Mouse (Mus musculus) liver (tissue): ENCODE results near the gene Gm49361.
A peak's percentile ranks its signal among the peaks of the same experiment; 100 is the strongest.

Experiments used
- DNase-seq: peaks from one replicate; pipeline ENCODE4 v3.0.0-alpha.2; 2020; ENCODE audit warnings: mixed read lengths

The Gm49361 gene

DNA sequence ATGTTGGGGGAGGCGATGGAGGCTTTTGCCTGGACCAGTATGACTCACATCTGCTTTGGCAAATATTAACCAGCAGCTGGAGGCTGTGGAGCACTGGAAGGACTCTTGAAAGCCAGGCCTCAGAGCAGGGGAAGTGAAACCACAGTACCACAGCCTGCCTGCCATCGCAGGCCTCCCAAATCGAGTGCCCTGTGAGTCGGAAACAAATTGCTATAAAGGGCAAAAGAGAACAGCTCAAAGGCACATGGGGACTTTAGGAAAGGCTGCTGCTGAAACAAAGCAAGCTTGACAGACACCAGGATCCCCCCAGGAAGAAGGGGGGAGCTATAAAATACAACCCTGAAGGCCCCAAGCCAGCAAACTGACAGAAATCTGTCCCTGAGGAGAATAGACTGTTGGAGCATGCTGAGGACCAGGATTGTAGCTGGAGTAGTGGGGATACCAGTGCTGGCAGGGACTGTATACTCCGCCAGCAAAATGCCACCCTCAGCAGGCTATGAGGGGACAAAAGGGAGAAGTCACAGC is 15.9 kb downstream of the Gm49361 start:
- DNase-seq: peak; percentile 35

- DNase-seq: no peak
These were observed 16.5 kb downstream of the Gm49361 start for GRCm38 (mm10) chr14:57729364-57729763.

GRCm38 (mm10) chr14:57726172-57726571 is 19.7 kb downstream of the Gm49361 start:
- peak; percentile 52 for DNase-seq

DNA sequence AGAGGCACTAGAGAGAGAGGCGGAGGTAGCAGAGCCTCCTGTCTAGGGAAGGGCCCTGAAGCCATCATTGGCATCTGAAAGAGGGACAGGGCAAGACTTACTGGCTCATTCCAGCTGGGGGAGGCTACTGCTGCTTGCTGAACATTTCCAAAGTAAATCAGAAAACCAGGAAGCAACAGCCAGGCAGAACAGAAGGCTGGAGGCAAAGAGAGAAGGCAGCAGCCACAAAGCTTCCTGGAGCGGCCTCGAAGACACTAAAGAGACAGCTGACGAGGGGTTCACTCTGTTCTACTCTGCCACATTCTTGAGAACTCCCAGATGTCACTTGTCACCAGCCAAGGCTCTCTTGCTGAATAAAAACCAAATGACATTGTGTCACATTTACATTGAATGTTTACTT is 21.4 kb downstream of the Gm49361 start:
- no peak for DNase-seq

GRCm38 (mm10) chr14:57718245-57718644 is 27.7 kb downstream of the Gm49361 start:
- no peak for DNase-seq

- DNase-seq: no peak
These were observed 29.2 kb downstream of the Gm49361 start for GRCm38 (mm10) chr14:57716601-57717245.

DNA sequence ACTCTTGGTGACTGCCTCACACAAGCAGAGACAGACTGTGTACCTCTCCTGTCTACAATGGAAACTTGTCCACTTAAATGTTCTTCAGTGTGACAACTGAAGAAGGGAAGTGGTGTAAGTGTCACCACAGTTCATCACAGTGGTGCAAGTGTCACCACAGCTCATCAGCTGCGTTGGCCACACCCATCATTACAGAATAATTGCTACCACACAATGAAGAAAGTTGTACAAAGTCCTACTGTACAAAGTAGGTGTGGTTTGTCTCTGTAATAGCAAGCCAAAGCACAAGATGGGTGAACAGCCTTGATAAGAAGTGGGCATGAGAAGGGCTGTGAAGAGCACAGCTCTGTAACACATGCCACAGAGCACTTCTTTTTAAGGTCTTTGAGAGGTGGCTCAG is 33.0 kb downstream of the Gm49361 start:
- DNase-seq: no peak

GRCm38 (mm10) chr14:57711059-57711458 is 34.8 kb downstream of the Gm49361 start:
- DNase-seq: no peak

- no peak for DNase-seq
These were observed 36.7 kb downstream of the Gm49361 start for GRCm38 (mm10) chr14:57709171-57709570.

GRCm38 (mm10) chr14:57708580-57708979 is 37.3 kb downstream of the Gm49361 start:
- DNase-seq: no peak

GRCm38 (mm10) chr14:57707100-57707893 is 38.6 kb downstream of the Gm49361 start:
- peak; percentile 37 for DNase-seq

DNA sequence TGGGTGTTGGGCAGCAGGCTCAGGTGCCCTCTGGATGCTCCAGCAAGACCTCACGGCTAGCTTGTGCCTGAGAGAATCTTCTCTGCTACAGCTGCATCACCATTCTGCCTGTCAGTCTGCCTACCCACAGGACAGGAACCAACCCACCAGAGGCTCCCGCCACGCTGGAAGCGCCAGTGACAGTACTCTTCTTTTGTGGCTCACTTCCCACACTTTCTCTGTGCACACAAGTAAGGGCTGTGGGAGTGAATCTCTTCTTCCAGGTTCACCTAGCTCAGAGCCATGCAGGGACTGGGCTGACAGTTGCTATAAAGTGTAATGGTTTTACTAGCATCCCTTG is 39.2 kb downstream of the Gm49361 start:
- no peak for DNase-seq

DNA sequence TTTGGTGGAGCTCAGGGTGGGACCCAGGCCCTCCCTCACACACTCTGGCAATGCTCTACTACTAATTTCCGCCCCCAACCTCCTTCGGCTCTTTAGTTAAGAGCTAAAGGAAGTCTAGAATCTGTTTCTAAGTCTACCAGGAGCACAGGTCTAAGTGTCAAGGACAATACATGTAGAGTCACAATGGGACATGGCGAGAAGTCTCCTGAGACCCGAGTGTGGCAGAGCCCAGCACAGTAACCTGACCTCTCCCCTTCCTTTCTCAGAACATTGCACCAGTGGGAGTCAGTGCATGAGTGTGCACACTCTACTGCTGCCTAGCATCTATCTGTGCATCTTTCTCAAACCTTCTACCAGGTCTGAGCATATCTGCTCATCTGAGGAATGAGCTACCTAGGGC is 40.1 kb downstream of the Gm49361 start:
- DNase-seq: no peak

DNA sequence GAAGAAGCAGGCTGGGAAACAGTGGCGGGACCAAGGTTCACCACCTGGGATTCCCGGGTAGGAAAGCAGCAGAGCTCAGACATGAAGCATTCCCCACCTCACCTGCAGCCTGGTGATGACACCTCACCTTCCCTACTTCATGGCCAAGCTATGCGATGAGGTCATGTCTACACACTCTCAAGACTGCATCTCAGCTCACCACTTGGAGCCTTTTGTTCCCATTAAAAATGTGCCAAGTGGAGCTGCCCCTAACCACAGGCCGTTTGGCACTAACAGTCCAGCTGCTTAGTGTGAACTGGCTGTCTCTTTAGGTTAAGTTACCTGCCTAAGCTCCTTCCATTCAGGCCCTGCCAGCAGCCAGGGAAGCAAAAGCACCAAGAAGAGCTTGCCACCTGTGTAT is 40.8 kb downstream of the Gm49361 start:
- DNase-seq: no peak

- no peak for DNase-seq
These were observed 43.9 kb downstream of the Gm49361 start for GRCm38 (mm10) chr14:57701915-57702477.

DNA sequence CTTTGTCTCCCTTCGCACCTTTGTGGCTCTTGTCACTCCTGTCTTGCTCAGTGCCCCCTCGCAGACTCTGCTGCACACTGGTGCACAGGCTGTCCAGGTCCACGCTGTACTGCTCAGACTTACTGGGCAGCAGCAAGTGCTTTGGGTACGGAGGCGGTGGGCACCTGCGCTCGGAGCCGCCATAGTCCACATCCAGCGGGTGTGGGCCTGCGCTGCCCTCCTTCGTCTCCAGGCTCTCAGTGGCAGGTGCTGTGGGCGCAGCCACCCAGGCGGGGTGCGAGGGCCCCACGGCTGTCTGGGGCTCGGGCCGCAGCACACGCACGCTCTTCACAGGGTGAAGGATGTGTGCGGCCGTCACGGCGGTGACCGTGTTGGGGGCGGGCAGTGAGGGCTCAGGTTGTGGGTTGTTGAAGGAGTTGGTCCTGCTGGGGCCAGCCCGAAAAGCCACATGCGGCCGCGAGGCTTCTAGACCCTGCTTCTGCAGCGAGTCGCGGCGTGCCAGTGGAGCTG is 46.4 kb downstream of the Gm49361 start:
- DNase-seq: no peak

GRCm38 (mm10) chr14:57699016-57699415 is 46.9 kb downstream of the Gm49361 start:
- DNase-seq: no peak

DNA sequence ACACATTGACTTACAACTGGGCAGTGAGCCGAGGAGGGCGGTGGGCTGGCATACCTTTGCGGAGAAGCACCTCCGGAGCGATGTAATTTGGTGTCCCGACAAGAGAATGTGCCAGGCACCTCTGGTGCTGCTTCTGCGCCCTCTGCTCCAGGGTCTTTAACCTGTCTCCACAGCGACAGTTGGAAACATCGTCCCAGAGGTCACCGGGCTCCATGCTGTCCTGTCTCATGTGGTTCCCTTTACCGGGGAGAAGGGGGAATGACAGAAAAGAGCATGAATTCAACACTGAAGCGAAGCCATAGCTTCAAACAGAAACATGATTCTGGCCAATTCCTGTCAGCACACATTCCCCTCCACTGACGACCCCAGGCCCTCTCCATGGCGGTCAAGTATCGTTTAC is 49.8 kb downstream of the Gm49361 start:
- peak; percentile 2 for DNase-seq

DNA sequence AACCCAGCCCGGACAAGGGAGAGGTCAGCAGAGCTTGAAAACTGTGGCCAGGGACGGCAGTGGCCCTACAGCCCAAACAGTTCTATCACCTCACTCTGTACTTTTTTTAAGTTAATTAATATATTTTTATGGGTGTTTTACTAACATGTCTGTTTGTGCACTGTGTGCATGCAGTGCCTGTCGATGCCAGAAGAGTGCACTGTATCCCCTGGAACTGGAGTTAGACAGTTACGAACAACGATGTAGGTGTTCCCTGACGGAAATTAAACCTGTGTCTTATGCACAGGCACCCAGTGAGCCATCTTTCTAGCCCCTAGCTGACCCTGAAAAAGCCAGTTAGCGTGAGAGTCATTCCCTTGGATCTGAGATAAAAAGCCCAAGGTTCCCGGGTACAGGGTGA is 50.4 kb downstream of the Gm49361 start:
- DNase-seq: no peak

DNA sequence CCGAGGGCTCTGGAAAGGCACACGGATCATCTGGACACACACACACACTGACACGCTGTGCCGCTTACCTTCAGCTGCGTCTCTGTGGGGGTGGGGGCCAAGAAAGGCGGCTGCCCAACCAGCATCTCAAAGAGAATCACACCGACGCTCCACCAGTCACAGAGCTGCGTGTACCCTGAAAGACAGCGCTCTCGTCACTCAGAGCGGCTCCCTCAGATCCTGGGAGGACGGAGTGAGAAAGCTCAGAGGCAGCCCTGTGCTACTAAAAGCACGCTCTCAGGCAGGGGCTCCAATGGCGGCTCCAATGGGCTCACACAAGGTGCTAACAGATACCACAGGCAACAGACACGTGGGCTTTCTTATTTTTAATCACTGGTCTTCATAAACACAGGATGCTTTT is 51.7 kb downstream of the Gm49361 start:
- no peak for DNase-seq

- DNase-seq: peak; percentile 83
These were observed 53.3 kb downstream of the Gm49361 start for GRCm38 (mm10) chr14:57692517-57693130.

- no peak for DNase-seq
These were observed 54.6 kb downstream of the Gm49361 start for GRCm38 (mm10) chr14:57691316-57691715.

DNA sequence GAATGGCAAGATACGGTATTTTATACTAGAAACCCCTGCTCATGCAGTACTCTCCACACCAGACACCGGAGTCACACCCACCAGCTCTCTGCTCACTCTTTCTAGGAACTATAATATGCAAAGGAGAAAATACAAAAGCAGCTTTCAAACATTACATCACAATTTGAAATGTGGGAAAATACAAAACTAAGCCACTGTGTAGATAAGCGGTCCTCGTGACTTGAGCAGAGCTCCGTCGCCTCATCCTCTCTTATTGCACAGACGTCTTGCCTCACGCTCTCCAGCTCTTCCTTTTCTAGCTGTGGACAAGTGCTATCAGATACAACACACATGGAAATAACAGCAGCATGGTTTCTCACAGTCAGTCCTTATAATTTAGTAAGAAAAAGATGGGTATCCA is 55.2 kb downstream of the Gm49361 start:
- no peak for DNase-seq
